Mouse (Mus musculus) MEL (cell line): ENCODE data around the gene Nr1h3.

Experiments used
- CHD2 ChIP-seq: IDR thresholded peaks from 2 replicates; pipeline ENCODE4 v1.6.1; 2011; ENCODE audit warnings: low read length, improper control_type of control experiment
- CTCF ChIP-seq, 3 experiments: IDR thresholded peaks in 2 of 3; conservative IDR thresholded peaks in 1 of 3; 2 replicates each; pipeline ENCODE4 v1.5.1; 2011 to 2012; ENCODE audit warnings: low read length in 3 of 3, low read depth in 2 of 3, mild to moderate bottlenecking in 2 of 3, improper control_type of control experiment in 1 of 3, inconsistent platforms in 1 of 3, mixed read lengths in 1 of 3, moderate library complexity in 1 of 3; ENCODE audit not compliant: control insufficient read depth in 1 of 3, insufficient read depth in 1 of 3, poor library complexity in 1 of 3, severe bottlenecking in 1 of 3
- E2F4 ChIP-seq: IDR thresholded peaks from 2 replicates; pipeline ENCODE4 v1.6.1; 2011; ENCODE audit warnings: low read depth, low read length, improper control_type of control experiment, borderline replicate concordance
- EP300 ChIP-seq, 2 experiments: IDR thresholded peaks; 2 replicates each; pipeline ENCODE4 v1.6.1; 2011; ENCODE audit warnings: improper control_type of control experiment in 2 of 2, low read length in 2 of 2, low read depth in 1 of 2, mild to moderate bottlenecking in 1 of 2
- ETS1 ChIP-seq: IDR thresholded peaks from 2 replicates; pipeline ENCODE4 v1.6.1; 2012; ENCODE audit warnings: low read depth, mild to moderate bottlenecking, inconsistent platforms, low read length, improper control_type of control experiment, moderate library complexity
- KAT2A ChIP-seq: conservative IDR thresholded peaks from 2 replicates; pipeline ENCODE4 v1.6.1; 2012; ENCODE audit warnings: low read depth, low read length, improper control_type of control experiment, inconsistent platforms
- MXI1 ChIP-seq: IDR thresholded peaks from 2 replicates; pipeline ENCODE4 v1.6.1; 2011; ENCODE audit warnings: mild to moderate bottlenecking, low read depth, low read length, improper control_type of control experiment
- POLR2AphosphoS2 ChIP-seq: IDR thresholded peaks from 2 replicates; pipeline ENCODE4 v1.6.1; 2011; ENCODE audit warnings: low read length, improper control_type of control experiment
- SIN3A ChIP-seq: IDR thresholded peaks from 2 replicates; pipeline ENCODE4 v1.6.1; 2012; ENCODE audit warnings: low read length, improper control_type of control experiment, inconsistent platforms
- TCF12 ChIP-seq: IDR thresholded peaks from 2 replicates; pipeline ENCODE4 v1.6.1; 2014; ENCODE audit warnings: low read depth, mild to moderate bottlenecking, inconsistent platforms, low read length, improper control_type of control experiment, moderate library complexity
- UBTF ChIP-seq: IDR thresholded peaks from 2 replicates; pipeline ENCODE4 v1.6.1; 2012; ENCODE audit warnings: low read depth, mild to moderate bottlenecking, inconsistent platforms, low read length, improper control_type of control experiment, moderate library complexity, borderline replicate concordance; ENCODE audit not compliant: insufficient read depth
- ZC3H11A ChIP-seq: IDR thresholded peaks from 2 replicates; pipeline ENCODE4 v1.6.1; 2012; ENCODE audit warnings: low read depth, mild to moderate bottlenecking, inconsistent platforms, low read length, improper control_type of control experiment
- ZKSCAN1 ChIP-seq: IDR thresholded peaks from 2 replicates; pipeline ENCODE4 v1.6.1; 2012; ENCODE audit warnings: low read depth, mild to moderate bottlenecking, inconsistent platforms, low read length, improper control_type of control experiment, moderate library complexity
- ZNF384 ChIP-seq: IDR thresholded peaks from 2 replicates; pipeline ENCODE4 v1.6.1; 2012; ENCODE audit warnings: low read depth, mild to moderate bottlenecking, inconsistent platforms, low read length, improper control_type of control experiment

- TF ChIP-seq MXI1 (no peak), KAT2A (no peak), E2F4 (no peak), ETS1 (no peak), CTCF (IDR thresholded peaks at IDR 0.05 in 2 of 3, conservative IDR thresholded peaks at IDR 0.05 in 1 of 3; ENCODE audit: control insufficient read depth in 1 of 3, insufficient read depth in 1 of 3, low read depth in 2 of 3, low read length in 3 of 3, poor library complexity in 1 of 3, severe bottlenecking in 1 of 3) (no peak), ZNF384 (no peak), EP300 (IDR thresholded peaks at IDR 0.05; ENCODE audit: low read depth in 1 of 2, low read length in 2 of 2) (no peak), SIN3A (no peak), ZC3H11A (no peak), TCF12 (no peak), CHD2 (no peak), POLR2AphosphoS2 (no peak), UBTF (no peak), ZKSCAN1 (no peak)
Observed at GRCm38 (mm10) chr2:91157002-91157752, 45.5 kb downstream of the Nr1h3 start.
